31 mouse cellular contexts compared by ENCODE assay signal in genomic region chr2:131834296-131834695, GRCm38 (mm10). TPM values are rescaled to one million over a fixed set of nuclear protein-coding genes. Genes with fewer than 3 reads are reported as not detected.
DNase-seq lines count a peak whose midpoint lies in the region; ATAC-seq lines count a peak whose summit lies in the region.
"Had no signal": no experiment of that assay in that cellular context is flagged by ENCODE, and none has a peak within 500 bp of the region (broad histone marks: within the 10 kb centered on the region; RNA-seq: fewer than 3 reads in every experiment).

No protein-coding gene starts in this region.

- H3K4me2 ChIP-seq in kidney, embryonic 14.5 days (replicated peaks; ENCODE audit: low read depth, low read length): no peak overlapping the region
- H3K4me2 ChIP-seq in kidney, embryonic 15.5 days: no peak overlapping the region
- no peak overlapping the region for H3K4me2 ChIP-seq in midbrain, embryonic 11.5 days
- H3K4me2 ChIP-seq: embryonic facial prominence, embryonic 12.5 days; embryonic facial prominence, embryonic 15.5 days; heart, embryonic 13.5 days; hindbrain, embryonic 14.5 days had no signal

- ATAC-seq in kidney, embryonic 14.5 days (ENCODE audit: low FRiP score, low TSS enrichment): no peak
- ATAC-seq in kidney, embryonic 15.5 days (replicated peaks; ENCODE audit: low FRiP score): no peak
- no peak for ATAC-seq in midbrain, embryonic 11.5 days (ENCODE audit: low FRiP score)
- ATAC-seq: forebrain, embryonic 14.5 days; forebrain, postnatal 0 days had no signal

- H3K36me3 ChIP-seq in kidney, embryonic 14.5 days (ENCODE audit: control insufficient read depth, insufficient read depth, low read length): no peaks in the 10 kb centered on the region
- no peaks in the 10 kb centered on the region for H3K36me3 ChIP-seq in kidney, embryonic 15.5 days
- no peaks in the 10 kb centered on the region for H3K36me3 ChIP-seq in midbrain, embryonic 11.5 days (ENCODE audit: control insufficient read depth, insufficient read depth, low read length)
- no peaks in the 10 kb centered on the region for H3K36me3 ChIP-seq in midbrain, embryonic 10.5 days
- H3K36me3 ChIP-seq: embryonic facial prominence, embryonic 12.5 days; embryonic facial prominence, embryonic 15.5 days; G1E had no signal

- no peak overlapping the region for H3K9ac ChIP-seq in kidney, embryonic 14.5 days (ENCODE audit: low read depth, low read length)
- no peak overlapping the region for H3K9ac ChIP-seq in kidney, embryonic 15.5 days
- no peak overlapping the region for H3K9ac ChIP-seq in midbrain, embryonic 11.5 days (ENCODE audit: low read length)
- H3K9ac ChIP-seq: embryonic facial prominence, embryonic 12.5 days; embryonic facial prominence, embryonic 15.5 days; forebrain, postnatal 0 days; heart, embryonic 13.5 days; hindbrain, embryonic 14.5 days had no signal

- H3K4me1 ChIP-seq in kidney, embryonic 14.5 days (ENCODE audit: control insufficient read depth, insufficient read depth, low read length): no peaks in the 10 kb centered on the region
- no peaks in the 10 kb centered on the region for H3K4me1 ChIP-seq in kidney, embryonic 15.5 days
- no peaks in the 10 kb centered on the region for H3K4me1 ChIP-seq in midbrain, embryonic 11.5 days (ENCODE audit: control insufficient read depth, insufficient read depth, low read length)
- no peaks in the 10 kb centered on the region for H3K4me1 ChIP-seq in midbrain, embryonic 10.5 days
- H3K4me1 ChIP-seq: embryonic facial prominence, embryonic 12.5 days; embryonic facial prominence, embryonic 15.5 days; heart, embryonic 13.5 days had no signal

- DNase-seq in kidney, adult 11 months: peak; percentile 71
- DNase-seq in kidney, adult 8-10 months: peak; percentile 37 to 83
- peak; percentile 85 for DNase-seq in midbrain, embryonic 11.5 days (ENCODE audit: low spot score, missing footprints)
- DNase-seq in midbrain, embryonic 10.5 days (ENCODE audit: low spot score): no peak
- DNase-seq in kidney, postnatal 36 days: peak; percentile 23 to 75
- DNase-seq in lung, postnatal 25 days (ENCODE audit: low spot score): no peak
- DNase-seq: adrenal gland, adult 2 months; adrenal gland, postnatal 14 days; B cell, adult 2 months; cerebellum, adult 11 months; cerebellum, adult 2 months; cerebellum, adult 9-11 months; cerebellum, postnatal 25 days; forebrain, postnatal 0 days; gastrocnemius, adult 2 months; gastrocnemius, postnatal 14 days; heart, adult 18-20 months; heart, postnatal 14 days; heart, postnatal 4 days had no signal

- peaks cover 8% of the 10 kb centered on the region; the same call in 1 of the 2 replicates for H3K9me3 ChIP-seq in kidney, embryonic 14.5 days (ENCODE audit: control insufficient read depth, low read length)
- H3K9me3 ChIP-seq in kidney, embryonic 15.5 days (replicated peaks): peaks cover 8% of the 10 kb centered on the region
- no peaks in the 10 kb centered on the region for H3K9me3 ChIP-seq in midbrain, embryonic 11.5 days (ENCODE audit: control insufficient read depth, low read length)
- peaks cover 15% of the 10 kb centered on the region; the same call in 1 of the 2 replicates for H3K9me3 ChIP-seq in midbrain, embryonic 10.5 days (replicated peaks)
- H3K9me3 ChIP-seq: embryonic facial prominence, embryonic 15.5 days had no signal

- H3K27me3 ChIP-seq in kidney, embryonic 14.5 days (ENCODE audit: control insufficient read depth, insufficient read depth, low read length): no peaks in the 10 kb centered on the region
- H3K27me3 ChIP-seq in kidney, embryonic 15.5 days: no peaks in the 10 kb centered on the region
- no peaks in the 10 kb centered on the region for H3K27me3 ChIP-seq in midbrain, embryonic 11.5 days (ENCODE audit: control insufficient read depth, insufficient read depth, low read length)
- H3K27me3 ChIP-seq in midbrain, embryonic 10.5 days (ENCODE audit: low read depth, poor library complexity, severe bottlenecking): no peaks in the 10 kb centered on the region
- H3K27me3 ChIP-seq: CH12.LX; embryonic facial prominence, embryonic 12.5 days; embryonic facial prominence, embryonic 15.5 days; heart, embryonic 13.5 days had no signal

- WGBS in kidney, embryonic 14.5 days: 88% methylated on average over 1 of the region's 1 CpGs
- 100% methylated on average over 1 of the region's 1 CpGs for WGBS in kidney, embryonic 15.5 days
- 100% methylated on average over 1 of the region's 1 CpGs for WGBS in midbrain, embryonic 11.5 days
- 100% methylated on average over 1 of the region's 1 CpGs for WGBS in midbrain, embryonic 10.5 days

- no peak overlapping the region for H3K4me3 ChIP-seq in kidney, embryonic 14.5 days (ENCODE audit: low read length)
- no peak overlapping the region for H3K4me3 ChIP-seq in kidney, embryonic 15.5 days (replicated peaks)
- no peak overlapping the region for H3K4me3 ChIP-seq in midbrain, embryonic 11.5 days (ENCODE audit: low read depth, low read length)
- no peak overlapping the region for H3K4me3 ChIP-seq in midbrain, embryonic 10.5 days
- H3K4me3 ChIP-seq: embryonic facial prominence, embryonic 12.5 days; embryonic facial prominence, embryonic 15.5 days; gastrocnemius, adult 2 months; heart, embryonic 13.5 days had no signal

- H3K27ac ChIP-seq in kidney, embryonic 14.5 days (ENCODE audit: low read depth, low read length): no peak overlapping the region
- H3K27ac ChIP-seq in kidney, embryonic 15.5 days: no peak overlapping the region
- no peak overlapping the region for H3K27ac ChIP-seq in midbrain, embryonic 11.5 days (ENCODE audit: low read depth, low read length)
- no peak overlapping the region for H3K27ac ChIP-seq in midbrain, embryonic 10.5 days (replicated peaks)
- H3K27ac ChIP-seq: embryonic facial prominence, embryonic 12.5 days; embryonic facial prominence, embryonic 15.5 days; gastrocnemius, adult 2 months; heart, embryonic 13.5 days; hindbrain, embryonic 14.5 days had no signal

RNA-seq across cellular contexts. Expression of gene Erv3, which starts 25.3 kb away (rescaled TPM):
- polyA plus RNA-seq in kidney, embryonic 14.5 days (2014; fragmentation: Nextera tagmentation; extraction: Ambion mirVana): not detected in 2 replicates
- polyA plus RNA-seq in kidney, embryonic 15.5 days (2015; fragmentation: Nextera tagmentation; extraction: Ambion mirVana): not detected in 2 replicates
- not detected in 2 replicates for polyA plus RNA-seq in midbrain, embryonic 11.5 days (2014; fragmentation: Nextera tagmentation; extraction: Ambion mirVana)
- polyA plus RNA-seq in midbrain, embryonic 10.5 days (2016; fragmentation: Nextera tagmentation; extraction: Ambion mirVana): not detected in 2 replicates
- polyA plus RNA-seq: adrenal gland, adult 2 months; embryonic facial prominence, embryonic 12.5 days; forebrain, embryonic 11.5 days; forebrain, embryonic 14.5 days; heart, embryonic 13.5 days; heart, embryonic 16.5 days; hindbrain, embryonic 11.5 days had no signal

Comparison
In these comparisons a context has a peak if more than half of its experiments do, and no peak if none do; other contexts are left out.
1. DNase-seq: peak in kidney, adult 11 months (single experiment), kidney, adult 8-10 months (2 of 2), midbrain, embryonic 11.5 days (single experiment) and kidney, postnatal 36 days (2 of 2); none in midbrain, embryonic 10.5 days (single experiment) and lung, postnatal 25 days (single experiment).